Mouse (Mus musculus) lung, embryonic 15.5 days (tissue): ENCODE data around the gene Xkrx. TPM values are rescaled to one million over a fixed set of nuclear protein-coding genes. Genes with fewer than 3 reads are reported as not detected.

Source experiments
- ATAC-seq: fragments of 200-750 bp; cut with Nextera tagmentation; 2 replicates; pipeline ENCODE4 v1.8.0; 2017; ENCODE audit warnings: moderate number of reproducible peaks, borderline replicate concordance; ENCODE audit not compliant: low FRiP score, low TSS enrichment; ENCODE audit errors: extremely low read depth
- H3K27ac ChIP-seq: fragments of 300-500 bp; sonication (generic); 2 replicates; pipeline ENCODE4 v1.5.1; 2015; ENCODE audit warnings: moderate library complexity, mild to moderate bottlenecking, inconsistent platforms
- H3K27me3 ChIP-seq: fragments of 300-500 bp; sonication (generic); 2 replicates; pipeline ENCODE4 v1.6.1; 2015; ENCODE audit warnings: inconsistent platforms
- H3K36me3 ChIP-seq: fragments of 300-500 bp; sonication (generic); 2 replicates; pipeline ENCODE4 v1.6.1; 2015; ENCODE audit warnings: inconsistent platforms
- H3K4me1 ChIP-seq: fragments of 300-500 bp; sonication (generic); 2 replicates; pipeline ENCODE4 v1.6.1; 2015; ENCODE audit warnings: inconsistent platforms
- H3K4me2 ChIP-seq: fragments of 300-500 bp; sonication (generic); 2 replicates; pipeline ENCODE4 v1.6.1; 2015; ENCODE audit warnings: inconsistent platforms, mild to moderate bottlenecking, moderate library complexity
- H3K4me3 ChIP-seq: fragments of 300-500 bp; sonication (generic); 2 replicates; pipeline ENCODE4 v1.5.1; 2015; ENCODE audit warnings: mild to moderate bottlenecking, inconsistent platforms
- H3K9ac ChIP-seq: fragments of 300-500 bp; sonication (generic); 2 replicates; pipeline ENCODE4 v1.6.1; 2015; ENCODE audit warnings: inconsistent platforms
- H3K9me3 ChIP-seq: fragments of 300-500 bp; sonication (generic); 2 replicates; pipeline ENCODE4 v1.6.1; 2016; ENCODE audit warnings: inconsistent platforms
- WGBS: fragments of 180-500 bp; shearing (Covaris S2); methylation state at CpG from one replicate; pipeline ENCODE4 v1.1.7; 2015; 5-methylcytosine and 5-hydroxymethylcytosine counted together
- polyA plus RNA-seq: library from polyadenylated mRNA; unstranded; fragments of >200 nt; fragmentation: Nextera tagmentation; extraction: Ambion mirVana; gene quantifications from 2 replicates; pipeline ENCODE4 v1.2.1, GENCODE M21; 2015

Gene Xkrx
- polyA plus RNA-seq, 1 experiment from 2014 or later, result 0.22 TPM

GRCm38 (mm10) chrX:134140024-134140423 is 21.9 kb downstream of the Xkrx start:
- no peak overlapping the region for H3K27ac ChIP-seq
- H3K4me1 ChIP-seq, result no peaks in the 10 kb centered on the region
- WGBS, result 66% methylated on average over 6 of the region's 6 CpGs
- no peaks in the 10 kb centered on the region for H3K27me3 ChIP-seq
- no peak overlapping the region for H3K4me3 ChIP-seq
- H3K4me2 ChIP-seq, result no peak overlapping the region
- ATAC-seq, result no peak
- H3K36me3 ChIP-seq, result no peaks in the 10 kb centered on the region
- H3K9me3 ChIP-seq, result no peaks in the 10 kb centered on the region
- no peak overlapping the region for H3K9ac ChIP-seq

GRCm38 (mm10) chrX:134133821-134134220 is 28.1 kb downstream of the Xkrx start:
- no peak for ATAC-seq
- Histone ChIP-seq H3K4me2 (no peak overlapping the region), H3K27me3 (peaks cover 9% of the 10 kb centered on the region; the same call in 1 of the 2 replicates), H3K27ac (no peak overlapping the region), H3K36me3 (no peaks in the 10 kb centered on the region), H3K4me3 (no peak overlapping the region), H3K9me3 (no peaks in the 10 kb centered on the region), H3K9ac (no peak overlapping the region), H3K4me1 (no peaks in the 10 kb centered on the region)
- 45% methylated on average over 3 of the region's 3 CpGs for WGBS

GRCm38 (mm10) chrX:134132295-134132694 is 29.6 kb downstream of the Xkrx start:
- peaks cover 19% of the 10 kb centered on the region; the same call in 1 of the 2 replicates for H3K27me3 ChIP-seq
- H3K9me3 ChIP-seq, result no peaks in the 10 kb centered on the region
- no peaks in the 10 kb centered on the region for H3K36me3 ChIP-seq
- no peak overlapping the region for H3K9ac ChIP-seq
- no peak overlapping the region for H3K4me2 ChIP-seq
- H3K4me1 ChIP-seq, result no peaks in the 10 kb centered on the region
- H3K4me3 ChIP-seq, result no peak overlapping the region
- WGBS, result 30% methylated on average over 5 of the region's 5 CpGs
- H3K27ac ChIP-seq, result no peak overlapping the region
- ATAC-seq, result no peak

- Histone ChIP-seq H3K9ac (no peak overlapping the region), H3K4me3 (no peak overlapping the region), H3K4me2 (no peak overlapping the region), H3K36me3 (no peaks in the 10 kb centered on the region), H3K27me3 (peaks cover 22% of the 10 kb centered on the region; the same call in 1 of the 2 replicates), H3K4me1 (no peaks in the 10 kb centered on the region), H3K9me3 (no peaks in the 10 kb centered on the region), H3K27ac (no peak overlapping the region)
- ATAC-seq, result no peak
- 68% methylated on average over 3 of the region's 3 CpGs for WGBS
Observed at GRCm38 (mm10) chrX:134128549-134128948, 33.3 kb downstream of the Xkrx start.

GRCm38 (mm10) chrX:134116417-134116816 is 45.5 kb downstream of the Xkrx start:
- Histone ChIP-seq H3K4me2 (no peak overlapping the region), H3K9me3 (no peaks in the 10 kb centered on the region), H3K9ac (no peak overlapping the region), H3K4me1 (no peaks in the 10 kb centered on the region), H3K36me3 (no peaks in the 10 kb centered on the region), H3K4me3 (no peak overlapping the region), H3K27ac (no peak overlapping the region), H3K27me3 (no peaks in the 10 kb centered on the region; the same call in 1 of the 2 replicates)
- ATAC-seq, result no peak
- 54% methylated on average over 3 of the region's 3 CpGs for WGBS

GRCm38 (mm10) chrX:134111767-134112166 is 50.1 kb downstream of the Xkrx start:
- no peaks in the 10 kb centered on the region for H3K36me3 ChIP-seq
- H3K9ac ChIP-seq, result no peak overlapping the region
- ATAC-seq, result no peak
- H3K4me1 ChIP-seq, result no peaks in the 10 kb centered on the region
- no peaks in the 10 kb centered on the region for H3K9me3 ChIP-seq
- H3K27ac ChIP-seq, result no peak overlapping the region
- no peak overlapping the region for H3K4me3 ChIP-seq
- no peaks in the 10 kb centered on the region for H3K27me3 ChIP-seq
- WGBS, result 43% methylated on average over 3 of the region's 3 CpGs
- H3K4me2 ChIP-seq, result no peak overlapping the region

GRCm38 (mm10) chrX:134102641-134103040 is 59.2 kb downstream of the Xkrx start:
- no peak overlapping the region for H3K4me3 ChIP-seq
- H3K27ac ChIP-seq, result no peak overlapping the region
- H3K9me3 ChIP-seq, result no peaks in the 10 kb centered on the region
- no peaks in the 10 kb centered on the region for H3K36me3 ChIP-seq
- H3K4me2 ChIP-seq, result no peak overlapping the region
- no peak for ATAC-seq
- no peaks in the 10 kb centered on the region for H3K4me1 ChIP-seq
- 58% methylated on average over 2 of the region's 2 CpGs for WGBS
- H3K27me3 ChIP-seq, result no peaks in the 10 kb centered on the region
- H3K9ac ChIP-seq, result no peak overlapping the region

Other genes starting within 250 kb of the Xkrx start
- 6.0 and 6.3 TPM in 2 replicates for gene Sytl4, start 180.3 kb downstream of the Xkrx start, polyA plus RNA-seq
- 48.1 and 48.9 TPM in 2 replicates for gene Cstf2, start 102.9 kb downstream of the Xkrx start, polyA plus RNA-seq
- 0.09 TPM in 1 of 2 replicates, not detected in the other for gene Arl13a, start 25.4 kb upstream of the Xkrx start, polyA plus RNA-seq
- gene Nox1, start 59.9 kb upstream of the Xkrx start, polyA plus RNA-seq, result 1.6 and 1.9 TPM in 2 replicates
- gene Trmt2b, start 114.9 kb upstream of the Xkrx start, polyA plus RNA-seq, result 18.5 and 21.7 TPM in 2 replicates
- gene Tmem35a, start 133.1 kb upstream of the Xkrx start, polyA plus RNA-seq, result 3.9 and 4.8 TPM in 2 replicates
- gene Cenpi, start 146.0 kb upstream of the Xkrx start, polyA plus RNA-seq, result 34.7 and 35.3 TPM in 2 replicates
- 0.49 and 0.67 TPM in 2 replicates for gene Drp2, start 242.5 kb upstream of the Xkrx start, polyA plus RNA-seq